Mouse (Mus musculus) hindbrain, embryonic 16.5 days (tissue): ENCODE measurements around the gene Foxo3. TPM values are rescaled to one million over a fixed set of nuclear protein-coding genes. Genes with fewer than 3 reads are reported as not detected.

Experiments used
- ATAC-seq: fragments of 200-750 bp; cut with Nextera tagmentation; 2 replicates; pipeline ENCODE4 v1.8.0; 2017; ENCODE audit warnings: moderate TSS enrichment, moderate library complexity
- H3K27ac ChIP-seq: fragments of 300-500 bp; sonication (generic); 2 replicates; pipeline ENCODE4 v1.5.1; 2014; ENCODE audit warnings: low read depth, mild to moderate bottlenecking, control low read depth, low read length, moderate library complexity
- H3K27me3 ChIP-seq: fragments of 300-500 bp; sonication (generic); replicated peaks from 2 replicates; pipeline ENCODE4 v1.6.1; 2014; ENCODE audit warnings: low read length; ENCODE audit not compliant: control insufficient read depth, insufficient read depth
- H3K36me3 ChIP-seq: fragments of 300-500 bp; sonication (generic); 2 replicates; pipeline ENCODE4 v1.6.1; 2014; ENCODE audit warnings: mild to moderate bottlenecking, low read length, moderate library complexity, mixed read lengths; ENCODE audit not compliant: control insufficient read depth, insufficient read depth
- H3K4me1 ChIP-seq: fragments of 300-500 bp; sonication (generic); 2 replicates; pipeline ENCODE4 v1.6.1; 2014; ENCODE audit warnings: low read depth, low read length; ENCODE audit not compliant: control insufficient read depth, insufficient read depth
- H3K4me2 ChIP-seq: fragments of 300-500 bp; sonication (generic); 2 replicates; pipeline ENCODE4 v1.6.1; 2014; ENCODE audit warnings: mild to moderate bottlenecking, low read length, control low read depth, moderate library complexity
- H3K4me3 ChIP-seq: fragments of 300-500 bp; sonication (generic); 2 replicates; pipeline ENCODE4 v1.5.1; 2014; ENCODE audit warnings: mild to moderate bottlenecking, low read length, control low read depth, moderate library complexity
- H3K9ac ChIP-seq: fragments of 300-500 bp; sonication (generic); 2 replicates; pipeline ENCODE4 v1.6.1; 2014; ENCODE audit warnings: low read depth, mild to moderate bottlenecking, control low read depth, low read length, moderate library complexity
- H3K9me3 ChIP-seq: fragments of 300-500 bp; sonication (generic); 2 replicates; pipeline ENCODE4 v1.6.1; 2014; ENCODE audit warnings: mild to moderate bottlenecking, low read length, moderate library complexity; ENCODE audit not compliant: control insufficient read depth
- WGBS: fragments of 180-500 bp; shearing (Covaris S2); extraction: QIAGEN DNeasy Blood & Tissue Kit; methylation state at CpG from one replicate; pipeline ENCODE4 v1.1.7; 2014; 5-methylcytosine and 5-hydroxymethylcytosine counted together
- polyA plus RNA-seq: library from polyadenylated mRNA; unstranded; fragments of >200 nt; fragmentation: Nextera tagmentation; extraction: Ambion mirVana; gene quantifications from 2 replicates; pipeline ENCODE4 v1.2.1, GENCODE M21; 2015

The Foxo3 gene
- polyA plus RNA-seq, 1 experiment from 2014 or later, result 4.4 TPM

- Histone ChIP-seq H3K27me3 (no peaks in the 10 kb centered on the region), H3K27ac (no peak overlapping the region), H3K9ac (no peak overlapping the region), H3K36me3 (no peaks in the 10 kb centered on the region), H3K4me3 (no peak overlapping the region), H3K9me3 (no peaks in the 10 kb centered on the region), H3K4me2 (no peak overlapping the region), H3K4me1 (peaks cover 8% of the 10 kb centered on the region)
- 86% methylated on average over 20 of the region's 20 CpGs for WGBS
- no peak for ATAC-seq
Observed at GRCm38 (mm10) chr10:42204768-42205412, 71.7 kb downstream of the Foxo3 start.

GRCm38 (mm10) chr10:42203321-42204155 is 73.0 kb downstream of the Foxo3 start:
- Histone ChIP-seq H3K9ac (no peak overlapping the region), H3K27ac (no peak overlapping the region), H3K36me3 (no peaks in the 10 kb centered on the region), H3K4me3 (no peak overlapping the region), H3K4me1 (peaks cover 9% of the 10 kb centered on the region), H3K27me3 (no peaks in the 10 kb centered on the region), H3K9me3 (no peaks in the 10 kb centered on the region), H3K4me2 (no peak overlapping the region)
- WGBS, result 62% methylated on average over 18 of the region's 18 CpGs
- ATAC-seq, result no peak

- Histone ChIP-seq H3K4me1 (peaks cover 9% of the 10 kb centered on the region), H3K27me3 (no peaks in the 10 kb centered on the region), H3K9me3 (peaks cover under 1% of the 10 kb centered on the region; the same call in 1 of the 2 replicates), H3K4me3 (no peak overlapping the region), H3K36me3 (peaks cover 2% of the 10 kb centered on the region), H3K9ac (no peak overlapping the region), H3K4me2 (no peak overlapping the region), H3K27ac (no peak overlapping the region)
- no peak for ATAC-seq
- WGBS, result 68% methylated on average over 8 of the region's 8 CpGs
Observed at GRCm38 (mm10) chr10:42202561-42202960, 74.0 kb downstream of the Foxo3 start.

- peak; percentile 57 for ATAC-seq
Observed at GRCm38 (mm10) chr10:42199472-42199871, 77.1 kb downstream of the Foxo3 start.

GRCm38 (mm10) chr10:42198682-42199081 is 77.9 kb downstream of the Foxo3 start:
- Histone ChIP-seq H3K27me3 (no peaks in the 10 kb centered on the region), H3K4me1 (peaks cover 7% of the 10 kb centered on the region), H3K9ac (no peak overlapping the region), H3K4me2 (no peak overlapping the region), H3K9me3 (peaks cover 7% of the 10 kb centered on the region), H3K36me3 (peaks cover 14% of the 10 kb centered on the region), H3K27ac (no peak overlapping the region), H3K4me3 (no peak overlapping the region)
- WGBS, result 81% methylated on average over 3 of the region's 3 CpGs
- ATAC-seq, result no peak

More at GRCm38 (mm10) chr10:42199472-42199871, 77.1 kb downstream of the Foxo3 start:
- H3K27ac ChIP-seq, result no peak overlapping the region
- H3K9ac ChIP-seq, result no peak overlapping the region
- peaks cover 9% of the 10 kb centered on the region for H3K4me1 ChIP-seq
- no peak overlapping the region for H3K4me3 ChIP-seq
- H3K4me2 ChIP-seq, result no peak overlapping the region
- H3K27me3 ChIP-seq, result no peaks in the 10 kb centered on the region
- WGBS, result 47% methylated on average over 3 of the region's 3 CpGs
- H3K36me3 ChIP-seq, result peaks cover 14% of the 10 kb centered on the region
- H3K9me3 ChIP-seq, result peaks cover 7% of the 10 kb centered on the region

- H3K4me3 ChIP-seq, result no peak overlapping the region
- no peak overlapping the region for H3K27ac ChIP-seq
- no peak for ATAC-seq
- H3K9me3 ChIP-seq, result peaks cover 7% of the 10 kb centered on the region
- 94% methylated on average over 6 of the region's 6 CpGs for WGBS
- no peak overlapping the region for H3K4me2 ChIP-seq
- H3K9ac ChIP-seq, result no peak overlapping the region
- no peaks in the 10 kb centered on the region for H3K27me3 ChIP-seq
- peaks cover 4% of the 10 kb centered on the region for H3K4me1 ChIP-seq
- peaks cover 14% of the 10 kb centered on the region for H3K36me3 ChIP-seq
Observed at GRCm38 (mm10) chr10:42194784-42195183, 81.8 kb downstream of the Foxo3 start.

GRCm38 (mm10) chr10:42193981-42194380 is 82.6 kb downstream of the Foxo3 start:
- no peak overlapping the region for H3K9ac ChIP-seq
- peaks cover 14% of the 10 kb centered on the region for H3K36me3 ChIP-seq
- ATAC-seq, result no peak
- no peak overlapping the region for H3K27ac ChIP-seq
- no peak overlapping the region for H3K4me3 ChIP-seq
- 75% methylated on average over 4 of the region's 4 CpGs for WGBS
- no peaks in the 10 kb centered on the region for H3K4me1 ChIP-seq
- H3K27me3 ChIP-seq, result no peaks in the 10 kb centered on the region
- no peak overlapping the region for H3K4me2 ChIP-seq
- peaks cover 7% of the 10 kb centered on the region for H3K9me3 ChIP-seq

GRCm38 (mm10) chr10:42192951-42193350 is 83.6 kb downstream of the Foxo3 start:
- 12% methylated on average over 6 of the region's 6 CpGs for WGBS
- no peak overlapping the region for H3K4me2 ChIP-seq
- ATAC-seq, result no peak
- H3K36me3 ChIP-seq, result peaks cover 14% of the 10 kb centered on the region
- no peak overlapping the region for H3K27ac ChIP-seq
- H3K27me3 ChIP-seq, result no peaks in the 10 kb centered on the region
- no peak overlapping the region for H3K4me3 ChIP-seq
- peaks cover 6% of the 10 kb centered on the region; the same call in 1 of the 2 replicates for H3K4me1 ChIP-seq
- no peak overlapping the region for H3K9ac ChIP-seq
- peaks cover 7% of the 10 kb centered on the region for H3K9me3 ChIP-seq

GRCm38 (mm10) chr10:42189674-42190434 is 86.7 kb downstream of the Foxo3 start:
- 76% methylated on average over 13 of the region's 13 CpGs for WGBS

More at GRCm38 (mm10) chr10:42189674-42190434, 86.7 kb downstream of the Foxo3 start:
- Histone ChIP-seq H3K27me3 (no peaks in the 10 kb centered on the region), H3K36me3 (no peaks in the 10 kb centered on the region), H3K9ac (no peak overlapping the region), H3K4me2 (no peak overlapping the region), H3K4me1 (peaks cover 6% of the 10 kb centered on the region; the same call in 1 of the 2 replicates), H3K27ac (no peak overlapping the region), H3K4me3 (no peak overlapping the region), H3K9me3 (no peaks in the 10 kb centered on the region)
- no peak for ATAC-seq
